Mouse (Mus musculus): ENCODE data around the gene Ltbp2. TPM values are rescaled to one million over a fixed set of nuclear protein-coding genes. Genes with fewer than 3 reads are reported as not detected.

Ltbp2 gene
- total RNA-seq, 2 experiments from 2014 or later, result 1.4 to 1.9 TPM

GRCm38 (mm10) chr12:84882796-84883195 is 6.5 kb upstream of the Ltbp2 start:
- intact Hi-C loops (cut with DNase I), result no loop called here
- no peak for DNase-seq

GRCm38 (mm10) chr12:84880091-84880490 is 3.8 kb upstream of the Ltbp2 start:
- DNase-seq, result no peak
- intact Hi-C loops (cut with DNase I), result no loop called here

- intact Hi-C loops (cut with DNase I), result loop anchor here (2.0 to 10.0 kb wide), 2 partner anchors 157 to 189 kb away; no protein-coding TSS in a partner anchor
Measured at GRCm38 (mm10) chr12:84875761-84876480, 411 bp downstream of the Ltbp2 start.

GRCm38 (mm10) chr12:84873434-84873833 is 2.9 kb downstream of the Ltbp2 start:
- intact Hi-C loops (cut with DNase I), result loop anchor here (5.0 to 10.0 kb wide), 2 partner anchors 104 to 191 kb away; no protein-coding TSS in a partner anchor
- no peak for DNase-seq

More at GRCm38 (mm10) chr12:84875761-84876480, 411 bp downstream of the Ltbp2 start:
- DNase-seq, result no peak

GRCm38 (mm10) chr12:84872310-84872709 is 4.0 kb downstream of the Ltbp2 start:
- intact Hi-C loops (cut with DNase I), result loop anchor here (5.0 to 10.0 kb wide), 2 partner anchors 105 to 192 kb away; no protein-coding TSS in a partner anchor

GRCm38 (mm10) chr12:84865431-84865830 is 10.9 kb downstream of the Ltbp2 start:
- no peak for DNase-seq

More at GRCm38 (mm10) chr12:84872310-84872709, 4.0 kb downstream of the Ltbp2 start:
- DNase-seq, result no peak

GRCm38 (mm10) chr12:84864801-84865200 is 11.5 kb downstream of the Ltbp2 start:
- no peak for DNase-seq
- intact Hi-C loops (cut with DNase I), result no loop called here

More at GRCm38 (mm10) chr12:84865431-84865830, 10.9 kb downstream of the Ltbp2 start:
- intact Hi-C loops (cut with DNase I), result no loop called here

GRCm38 (mm10) chr12:84863196-84863595 is 13.1 kb downstream of the Ltbp2 start:
- DNase-seq, result no peak
- intact Hi-C loops (cut with DNase I), result no loop called here

GRCm38 (mm10) chr12:84862136-84862910 is 14.0 kb downstream of the Ltbp2 start:
- intact Hi-C loops (cut with DNase I), result no loop called here

GRCm38 (mm10) chr12:84858149-84859113 is 17.9 kb downstream of the Ltbp2 start:
- intact Hi-C loops (cut with DNase I), result no loop called here
- DNase-seq, result no peak

More at GRCm38 (mm10) chr12:84862136-84862910, 14.0 kb downstream of the Ltbp2 start:
- DNase-seq, result peak; percentile 44 to 45

GRCm38 (mm10) chr12:84857706-84858105 is 18.6 kb downstream of the Ltbp2 start:
- intact Hi-C loops (cut with DNase I), result no loop called here
- DNase-seq, result no peak

- DNase-seq, result no peak
- intact Hi-C loops (cut with DNase I), result no loop called here
Measured at GRCm38 (mm10) chr12:84856532-84856931, 19.8 kb downstream of the Ltbp2 start.

- DNase-seq, result no peak
- intact Hi-C loops (cut with DNase I), result no loop called here
Measured at GRCm38 (mm10) chr12:84855084-84855625, 21.2 kb downstream of the Ltbp2 start.

GRCm38 (mm10) chr12:84854392-84855033 is 21.8 kb downstream of the Ltbp2 start:
- intact Hi-C loops (cut with DNase I), result no loop called here
- DNase-seq, result no peak

- peak; percentile 36 to 48 for DNase-seq
- intact Hi-C loops (cut with DNase I), result no loop called here
Measured at GRCm38 (mm10) chr12:84851403-84852040, 24.8 kb downstream of the Ltbp2 start.

GRCm38 (mm10) chr12:84847882-84848281 is 28.4 kb downstream of the Ltbp2 start:
- no peak for DNase-seq
- intact Hi-C loops (cut with DNase I), result no loop called here

- intact Hi-C loops (cut with DNase I), result no loop called here
- DNase-seq, result no peak
Measured at GRCm38 (mm10) chr12:84847480-84847879, 28.9 kb downstream of the Ltbp2 start.

GRCm38 (mm10) chr12:84846594-84847014 is 29.7 kb downstream of the Ltbp2 start:
- no peak for DNase-seq
- intact Hi-C loops (cut with DNase I), result no loop called here

- intact Hi-C loops (cut with DNase I), result no loop called here
- no peak for DNase-seq
Measured at GRCm38 (mm10) chr12:84842706-84843105, 33.6 kb downstream of the Ltbp2 start.

Measured in heart, postnatal 36 days (tissue).